Mouse (Mus musculus): ENCODE results near the gene Chrnb1. TPM values are rescaled to one million over a fixed set of nuclear protein-coding genes. Genes with fewer than 3 reads are reported as not detected.
A peak's percentile ranks its signal among the peaks of the same experiment; 100 is the strongest.

Chrnb1 gene
- total and polyA plus RNA-seq, 2 experiments from 2014 or later: 0.85 to 1.5 TPM

- H3K9ac ChIP-seq (replicated peaks; ENCODE audit: low read length): no peak overlapping the region
- H3K27ac ChIP-seq: no peak overlapping the region
- TF ChIP-seq CTCF (IDR thresholded peaks at IDR 0.05; ENCODE audit: low read depth): no peak
- 62% methylated on average over 5 of the region's 5 CpGs for WGBS
- H3K4me1 ChIP-seq (ENCODE audit: insufficient read depth, low read length): no peaks in the 10 kb centered on the region
- H3K4me2 ChIP-seq (ENCODE audit: low read depth, low read length): no peak overlapping the region
- H3K27me3 ChIP-seq (ENCODE audit: insufficient read depth, low read length): no peaks in the 10 kb centered on the region
- no peak overlapping the region for H3K4me3 ChIP-seq (ENCODE audit: low read length)
- ATAC-seq: no peak
- DNase-seq (ENCODE audit: low spot score): no peak
- no peaks in the 10 kb centered on the region for H3K36me3 ChIP-seq (ENCODE audit: insufficient read depth, low read length)
- no peaks in the 10 kb centered on the region for H3K9me3 ChIP-seq (ENCODE audit: low read length)
Measured at GRCm38 (mm10) chr11:69791420-69791819, 4.3 kb downstream of the Chrnb1 start.

GRCm38 (mm10) chr11:69789431-69789830 lies 6.3 kb downstream of the Chrnb1 start:
- H3K27me3 ChIP-seq (ENCODE audit: insufficient read depth, low read length): no peaks in the 10 kb centered on the region
- no peaks in the 10 kb centered on the region for H3K4me1 ChIP-seq (ENCODE audit: insufficient read depth, low read length)
- H3K36me3 ChIP-seq (ENCODE audit: insufficient read depth, low read length): no peaks in the 10 kb centered on the region
- no peak overlapping the region for H3K4me3 ChIP-seq (ENCODE audit: low read length)
- no peak for ATAC-seq
- H3K4me2 ChIP-seq (ENCODE audit: low read depth, low read length): no peak overlapping the region
- H3K9me3 ChIP-seq (ENCODE audit: low read length): no peaks in the 10 kb centered on the region
- TF ChIP-seq CTCF (IDR thresholded peaks at IDR 0.05; ENCODE audit: low read depth): no peak
- WGBS: 60% methylated on average over 5 of the region's 5 CpGs
- DNase-seq (ENCODE audit: low spot score): no peak
- H3K27ac ChIP-seq: no peak overlapping the region
- H3K9ac ChIP-seq (replicated peaks; ENCODE audit: low read length): 0 out of 2 replicates have a peak overlapping the region, but pooled peaks have one; percentile 28

- TF ChIP-seq CTCF (IDR thresholded peaks at IDR 0.05; ENCODE audit: low read depth): no peak
- Histone ChIP-seq H3K9ac (replicated peaks; ENCODE audit: low read length) (no peak overlapping the region), H3K9me3 (ENCODE audit: low read length) (no peaks in the 10 kb centered on the region), H3K4me3 (ENCODE audit: low read length) (no peak overlapping the region), H3K27me3 (ENCODE audit: insufficient read depth, low read length) (no peaks in the 10 kb centered on the region), H3K4me2 (ENCODE audit: low read depth, low read length) (no peak overlapping the region), H3K4me1 (ENCODE audit: insufficient read depth, low read length) (no peaks in the 10 kb centered on the region), H3K27ac (no peak overlapping the region), H3K36me3 (ENCODE audit: insufficient read depth, low read length) (no peaks in the 10 kb centered on the region)
- 80% methylated on average over 5 of the region's 5 CpGs for WGBS
- no peak for DNase-seq (ENCODE audit: low spot score)
- no peak for ATAC-seq
Measured at GRCm38 (mm10) chr11:69787306-69787705, 8.4 kb downstream of the Chrnb1 start.

- no peaks in the 10 kb centered on the region for H3K27me3 ChIP-seq (ENCODE audit: insufficient read depth, low read length)
- WGBS: 44% methylated on average over 15 of the region's 15 CpGs
- no peak for ATAC-seq
- no peak for TF ChIP-seq CTCF (IDR thresholded peaks at IDR 0.05; ENCODE audit: low read depth)
- H3K27ac ChIP-seq: no peak overlapping the region
- no peak overlapping the region for H3K4me3 ChIP-seq (ENCODE audit: low read length)
- H3K4me2 ChIP-seq (ENCODE audit: low read depth, low read length): 0 out of 2 replicates have a peak overlapping the region, but pooled peaks have one; percentile 11
- H3K36me3 ChIP-seq (ENCODE audit: insufficient read depth, low read length): no peaks in the 10 kb centered on the region
- no peaks in the 10 kb centered on the region for H3K9me3 ChIP-seq (ENCODE audit: low read length)
- no peak for DNase-seq (ENCODE audit: low spot score)
- H3K9ac ChIP-seq (replicated peaks; ENCODE audit: low read length): no peak overlapping the region
- H3K4me1 ChIP-seq (ENCODE audit: insufficient read depth, low read length): no peaks in the 10 kb centered on the region
Measured at GRCm38 (mm10) chr11:69784793-69785272, 10.9 kb downstream of the Chrnb1 start.

- no peak for ATAC-seq
Measured at GRCm38 (mm10) chr11:69781828-69782227, 13.9 kb downstream of the Chrnb1 start.

GRCm38 (mm10) chr11:69778985-69779384 lies 16.8 kb downstream of the Chrnb1 start:
- WGBS: 53% methylated on average over 7 of the region's 7 CpGs
- H3K36me3 ChIP-seq (ENCODE audit: insufficient read depth, low read length): peaks cover 11% of the 10 kb centered on the region
- ATAC-seq (no peak), DNase-seq (ENCODE audit: low spot score) (no peak)
- no peaks in the 10 kb centered on the region for H3K4me1 ChIP-seq (ENCODE audit: insufficient read depth, low read length)
- no peak for TF ChIP-seq CTCF (IDR thresholded peaks at IDR 0.05; ENCODE audit: low read depth)
- H3K27me3 ChIP-seq (ENCODE audit: insufficient read depth, low read length): no peaks in the 10 kb centered on the region
- H3K27ac ChIP-seq: no peak overlapping the region
- no peak overlapping the region for H3K4me3 ChIP-seq (ENCODE audit: low read length)
- no peaks in the 10 kb centered on the region for H3K9me3 ChIP-seq (ENCODE audit: low read length)
- H3K4me2 ChIP-seq (ENCODE audit: low read depth, low read length): no peak overlapping the region
- H3K9ac ChIP-seq (replicated peaks; ENCODE audit: low read length): no peak overlapping the region

More at GRCm38 (mm10) chr11:69781828-69782227, 13.9 kb downstream of the Chrnb1 start:
- H3K4me2 ChIP-seq (ENCODE audit: low read depth, low read length): no peak overlapping the region
- no peak overlapping the region for H3K9ac ChIP-seq (replicated peaks; ENCODE audit: low read length)
- DNase-seq (ENCODE audit: low spot score): no peak
- peaks cover 8% of the 10 kb centered on the region; the same call in 1 of the 2 replicates for H3K36me3 ChIP-seq (ENCODE audit: insufficient read depth, low read length)
- WGBS: 27% methylated on average over 4 of the region's 4 CpGs
- no peak for TF ChIP-seq CTCF (IDR thresholded peaks at IDR 0.05; ENCODE audit: low read depth)
- H3K27ac ChIP-seq: no peak overlapping the region
- no peaks in the 10 kb centered on the region for H3K9me3 ChIP-seq (ENCODE audit: low read length)
- no peaks in the 10 kb centered on the region for H3K4me1 ChIP-seq (ENCODE audit: insufficient read depth, low read length)
- H3K27me3 ChIP-seq (ENCODE audit: insufficient read depth, low read length): no peaks in the 10 kb centered on the region
- no peak overlapping the region for H3K4me3 ChIP-seq (ENCODE audit: low read length)

- DNase-seq (ENCODE audit: low spot score): no peak
- no peak for TF ChIP-seq CTCF (IDR thresholded peaks at IDR 0.05; ENCODE audit: low read depth)
- no peak for ATAC-seq
- H3K9me3 ChIP-seq (ENCODE audit: low read length): no peaks in the 10 kb centered on the region
- H3K4me2 ChIP-seq (ENCODE audit: low read depth, low read length): no peak overlapping the region
- no peak overlapping the region for H3K4me3 ChIP-seq (ENCODE audit: low read length)
- H3K27ac ChIP-seq: no peak overlapping the region
- peaks cover 11% of the 10 kb centered on the region for H3K36me3 ChIP-seq (ENCODE audit: insufficient read depth, low read length)
- no peaks in the 10 kb centered on the region for H3K4me1 ChIP-seq (ENCODE audit: insufficient read depth, low read length)
- H3K27me3 ChIP-seq (ENCODE audit: insufficient read depth, low read length): no peaks in the 10 kb centered on the region
- H3K9ac ChIP-seq (replicated peaks; ENCODE audit: low read length): no peak overlapping the region
- 61% methylated on average over 23 of the region's 23 CpGs for WGBS
Measured at GRCm38 (mm10) chr11:69778258-69778982, 17.3 kb downstream of the Chrnb1 start.
